Mouse (Mus musculus): ENCODE data around the gene Zfyve26.

GRCm38 (mm10) chr12:79292874-79293273, 3.2 kb downstream of the Zfyve26 start:
- TF ChIP-seq GATA1 (IDR thresholded peaks at IDR 0.05; ENCODE audit: borderline replicate concordance, low read length): no peak
- no peak for TF ChIP-seq FLI1 (IDR thresholded peaks at IDR 0.05; ENCODE audit: low read length)
